Mouse (Mus musculus) liver, embryonic 14.5 days (tissue): ENCODE data around the gene 1110032A03Rik.

Source experiments
- CTCF ChIP-seq: IDR thresholded peaks from 2 replicates; pipeline ENCODE4 v1.5.1; 2016; ENCODE audit warnings: antibody characterized with exemption, low read depth, control low read depth
- EP300 ChIP-seq: IDR thresholded peaks from 2 replicates; pipeline ENCODE4 v1.6.1; 2016; ENCODE audit warnings: antibody characterized with exemption, low read depth

DNA sequence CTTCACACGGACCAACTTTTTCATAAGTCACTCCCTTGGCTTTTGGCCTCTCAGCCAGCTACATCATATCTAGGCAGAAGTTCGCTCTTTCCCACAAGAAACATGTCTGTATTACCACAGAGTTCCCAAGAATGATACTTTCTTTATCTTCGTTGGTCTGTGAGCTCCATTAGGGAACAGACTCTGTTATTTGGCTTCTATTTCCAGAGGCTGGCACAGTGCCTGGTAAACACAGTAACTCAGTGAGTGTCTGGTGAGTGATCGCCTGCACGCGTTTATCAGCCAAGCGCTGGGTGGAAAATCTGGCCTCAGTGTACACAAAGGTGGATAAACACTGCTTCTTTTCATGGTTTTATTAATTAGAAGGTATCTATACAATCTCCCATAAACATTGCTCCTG lies 51.9 kb downstream of the 1110032A03Rik start:
- TF ChIP-seq CTCF = no peak
- TF ChIP-seq EP300 = no peak
